Mouse (Mus musculus): ENCODE results near the gene Rasl12. TPM values are rescaled to one million over a fixed set of nuclear protein-coding genes. Genes with fewer than 3 reads are reported as not detected.
A peak's percentile ranks its signal among the peaks of the same experiment; 100 is the strongest.

Rasl12 gene
- polyA plus RNA-seq, 1 experiment from 2014 or later: 7.7 TPM

DNA sequence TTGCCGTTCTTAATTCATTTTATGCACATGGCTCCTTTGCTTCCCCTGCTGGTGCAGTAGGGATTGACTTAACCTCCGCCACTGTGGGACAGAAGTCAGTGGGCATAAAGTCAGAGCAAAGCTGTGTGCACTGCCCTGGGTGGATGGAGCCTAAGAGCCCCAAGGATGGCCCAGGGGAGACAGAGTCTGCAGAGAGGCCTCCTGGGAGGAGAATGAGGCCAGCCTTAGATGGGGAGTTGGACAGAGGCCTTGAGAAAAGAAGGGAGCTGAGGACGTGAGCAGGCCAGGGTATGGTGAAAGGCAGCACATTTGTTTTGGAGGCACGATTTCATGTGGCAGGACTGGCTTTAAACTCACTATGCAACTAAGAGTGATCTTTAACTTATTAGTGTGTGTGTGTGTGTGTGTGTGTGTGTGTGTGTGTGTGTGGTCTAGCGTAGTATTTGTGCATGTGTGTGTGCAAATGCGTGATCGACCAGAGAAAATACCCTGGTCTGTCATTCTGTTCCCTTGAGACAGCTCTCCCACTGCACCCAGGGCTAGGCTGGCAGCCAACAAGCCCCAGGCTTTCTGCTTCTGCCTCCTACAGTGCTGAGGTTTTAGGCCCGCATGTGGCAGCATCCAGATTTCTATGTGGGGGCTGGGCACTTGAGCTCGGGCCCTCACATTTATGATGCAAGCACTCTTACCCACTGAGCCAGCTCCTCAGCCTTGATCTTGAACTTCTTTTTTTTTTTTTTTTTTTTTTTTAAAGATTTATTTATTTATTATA lies 23.0 kb upstream of the Rasl12 start:
- no peaks in the 10 kb centered on the region for H3K9me3 ChIP-seq
- H3K9ac ChIP-seq: no peak overlapping the region
- no peak overlapping the region for H3K4me2 ChIP-seq
- WGBS: 76% methylated on average over 9 of the region's 9 CpGs
- no peaks in the 10 kb centered on the region for H3K27me3 ChIP-seq
- peaks cover 53% of the 10 kb centered on the region for H3K36me3 ChIP-seq
- H3K4me1 ChIP-seq (replicated peaks): no peaks in the 10 kb centered on the region
- no peak for ATAC-seq (ENCODE audit: low read depth)
- H3K4me3 ChIP-seq: no peak overlapping the region
- H3K27ac ChIP-seq (replicated peaks): 0 out of 2 replicates have a peak overlapping the region, but pooled peaks have one; percentile 33

DNA sequence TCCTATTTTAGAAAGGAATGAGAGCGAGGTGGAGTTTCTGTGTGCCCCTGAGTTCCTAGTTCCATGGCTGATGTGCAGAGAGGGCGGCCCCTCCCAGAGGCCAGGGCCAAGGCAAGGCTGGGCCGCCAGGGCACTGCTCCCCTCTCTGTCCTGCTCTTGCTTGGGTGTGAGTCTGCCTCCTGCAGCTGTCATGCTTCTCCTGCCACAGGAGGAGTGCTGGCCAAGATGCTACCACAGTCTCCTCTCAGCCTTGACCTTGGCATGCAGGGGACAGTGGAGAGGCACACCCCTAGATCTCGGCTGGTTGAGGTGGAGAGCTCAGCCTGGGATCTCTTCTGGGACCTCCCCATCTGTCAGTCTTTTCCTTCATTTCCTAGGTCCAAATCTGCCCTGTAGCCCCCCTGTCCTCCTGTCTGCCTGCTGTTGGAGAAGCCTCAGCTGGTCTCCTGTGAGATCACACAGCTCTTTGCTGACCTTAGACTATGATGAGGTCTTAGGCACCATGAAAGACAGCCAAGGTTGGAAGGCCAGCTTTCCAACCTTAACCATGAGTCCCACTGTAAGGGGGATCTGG lies 17.2 kb upstream of the Rasl12 start:
- no peaks in the 10 kb centered on the region for H3K9me3 ChIP-seq
- no peaks in the 10 kb centered on the region for H3K27me3 ChIP-seq
- H3K36me3 ChIP-seq: peaks cover 25% of the 10 kb centered on the region
- no peak overlapping the region for H3K4me2 ChIP-seq
- no peak overlapping the region for H3K4me3 ChIP-seq
- H3K9ac ChIP-seq: no peak overlapping the region
- H3K27ac ChIP-seq (replicated peaks): no peak overlapping the region
- 88% methylated on average over 4 of the region's 4 CpGs for WGBS
- no peak for ATAC-seq (ENCODE audit: low read depth)
- no peaks in the 10 kb centered on the region for H3K4me1 ChIP-seq (replicated peaks)

DNA sequence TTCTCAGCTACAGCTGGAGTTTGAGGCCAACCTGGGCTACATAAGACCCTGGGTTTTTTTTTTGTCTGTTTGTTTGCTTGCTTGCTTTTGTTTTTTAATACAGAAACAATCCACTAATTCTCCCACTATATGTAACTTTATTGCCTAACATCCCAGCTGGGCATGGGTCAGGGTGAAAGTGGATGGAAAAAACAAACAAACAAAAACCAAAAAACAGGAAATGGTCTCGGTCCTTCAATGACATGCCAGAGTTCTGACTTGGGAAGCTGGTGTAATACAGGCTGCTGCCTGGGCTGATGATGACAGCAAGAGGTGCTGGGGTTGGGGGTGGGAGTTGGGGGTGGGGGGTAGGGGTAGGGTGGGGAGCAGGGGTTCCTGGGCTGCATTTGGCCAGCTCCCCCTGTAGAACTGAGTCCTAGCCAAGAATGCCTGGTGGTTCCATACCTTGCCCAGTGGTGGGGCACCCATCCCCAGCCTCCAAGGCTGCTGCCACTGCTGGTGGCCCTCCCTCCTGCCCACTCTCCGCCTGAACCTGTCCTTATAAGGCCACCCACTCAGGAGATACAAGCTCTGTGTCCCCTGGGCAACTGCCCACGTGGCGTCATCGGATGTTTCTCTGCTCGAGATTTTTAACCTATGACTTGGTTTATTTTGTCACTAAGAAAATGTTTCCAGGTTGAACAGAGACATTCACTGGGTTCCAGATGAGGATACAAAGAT lies 16.1 kb upstream of the Rasl12 start:
- no peak overlapping the region for H3K27ac ChIP-seq (replicated peaks)
- H3K4me2 ChIP-seq: no peak overlapping the region
- H3K9me3 ChIP-seq: no peaks in the 10 kb centered on the region
- no peak overlapping the region for H3K9ac ChIP-seq
- 80% methylated on average over 6 of the region's 6 CpGs for WGBS
- no peaks in the 10 kb centered on the region for H3K27me3 ChIP-seq
- H3K36me3 ChIP-seq: peaks cover 14% of the 10 kb centered on the region
- no peak overlapping the region for H3K4me3 ChIP-seq
- peaks cover 7% of the 10 kb centered on the region for H3K4me1 ChIP-seq (replicated peaks)
- no peak for ATAC-seq (ENCODE audit: low read depth)

GRCm38 (mm10) chr9:65382751-65383097 lies 15.6 kb upstream of the Rasl12 start:
- Histone ChIP-seq H3K4me3 (no peak overlapping the region), H3K27ac (replicated peaks) (no peak overlapping the region), H3K4me1 (replicated peaks) (peaks cover 7% of the 10 kb centered on the region), H3K27me3 (no peaks in the 10 kb centered on the region), H3K9me3 (no peaks in the 10 kb centered on the region), H3K4me2 (no peak overlapping the region), H3K9ac (no peak overlapping the region), H3K36me3 (peaks cover 9% of the 10 kb centered on the region; the same call in 1 of the 2 replicates)
- WGBS: 66% methylated on average over 3 of the region's 3 CpGs
- no peak for ATAC-seq (ENCODE audit: low read depth)

GRCm38 (mm10) chr9:65384276-65384675 lies 14.0 kb upstream of the Rasl12 start:
- ATAC-seq (ENCODE audit: low read depth): no peak
- Histone ChIP-seq H3K36me3 (peaks cover 5% of the 10 kb centered on the region; the same call in 1 of the 2 replicates), H3K9ac (no peak overlapping the region), H3K27me3 (peaks cover 12% of the 10 kb centered on the region), H3K27ac (replicated peaks) (no peak overlapping the region), H3K9me3 (no peaks in the 10 kb centered on the region), H3K4me1 (replicated peaks) (peaks cover 7% of the 10 kb centered on the region), H3K4me3 (no peak overlapping the region), H3K4me2 (no peak overlapping the region)
- 51% methylated on average over 3 of the region's 3 CpGs for WGBS

DNA sequence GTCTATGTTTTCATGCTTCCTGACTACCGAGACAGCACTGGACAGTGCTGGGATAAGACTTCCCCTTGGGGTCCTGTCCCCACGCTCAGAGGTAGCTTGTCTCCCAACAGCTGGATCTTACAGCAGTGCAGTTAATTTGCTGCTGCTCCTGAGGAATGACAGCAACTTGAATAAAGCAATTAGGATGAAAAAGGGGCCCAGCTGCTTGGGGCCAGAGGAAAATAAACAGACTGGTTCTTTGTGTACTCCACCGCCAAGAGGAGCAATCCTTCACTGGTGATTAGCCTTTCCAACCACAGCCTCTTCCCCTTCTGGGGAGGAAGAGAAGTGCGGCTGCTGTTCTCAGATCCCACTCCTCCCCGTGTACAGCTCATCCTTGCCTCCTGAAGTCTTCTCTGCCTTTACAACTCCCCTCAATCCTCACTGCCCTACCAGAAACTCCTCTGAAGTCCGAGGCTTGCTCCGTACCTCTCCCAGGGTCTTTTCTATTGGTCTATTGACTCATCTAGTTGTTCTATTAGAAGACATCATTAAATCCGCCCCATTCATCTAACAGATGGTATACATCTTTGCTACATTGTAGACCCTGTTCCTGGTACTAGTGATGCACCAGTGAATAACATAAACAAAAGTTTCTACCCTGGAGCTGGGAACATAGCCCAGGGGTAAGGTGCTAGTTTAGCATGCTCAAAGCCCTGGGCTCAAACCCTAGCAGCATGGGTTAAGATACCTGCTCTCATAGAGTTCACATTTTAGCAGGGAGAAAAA lies 11.7 kb upstream of the Rasl12 start:
- Histone ChIP-seq H3K9me3 (no peaks in the 10 kb centered on the region), H3K27me3 (peaks cover 35% of the 10 kb centered on the region), H3K27ac (replicated peaks) (no peak overlapping the region), H3K4me2 (no peak overlapping the region), H3K4me1 (replicated peaks) (peaks cover 13% of the 10 kb centered on the region), H3K4me3 (no peak overlapping the region), H3K36me3 (no peaks in the 10 kb centered on the region), H3K9ac (no peak overlapping the region)
- ATAC-seq (ENCODE audit: low read depth): no peak
- WGBS: 11% methylated on average over 8 of the region's 8 CpGs

DNA sequence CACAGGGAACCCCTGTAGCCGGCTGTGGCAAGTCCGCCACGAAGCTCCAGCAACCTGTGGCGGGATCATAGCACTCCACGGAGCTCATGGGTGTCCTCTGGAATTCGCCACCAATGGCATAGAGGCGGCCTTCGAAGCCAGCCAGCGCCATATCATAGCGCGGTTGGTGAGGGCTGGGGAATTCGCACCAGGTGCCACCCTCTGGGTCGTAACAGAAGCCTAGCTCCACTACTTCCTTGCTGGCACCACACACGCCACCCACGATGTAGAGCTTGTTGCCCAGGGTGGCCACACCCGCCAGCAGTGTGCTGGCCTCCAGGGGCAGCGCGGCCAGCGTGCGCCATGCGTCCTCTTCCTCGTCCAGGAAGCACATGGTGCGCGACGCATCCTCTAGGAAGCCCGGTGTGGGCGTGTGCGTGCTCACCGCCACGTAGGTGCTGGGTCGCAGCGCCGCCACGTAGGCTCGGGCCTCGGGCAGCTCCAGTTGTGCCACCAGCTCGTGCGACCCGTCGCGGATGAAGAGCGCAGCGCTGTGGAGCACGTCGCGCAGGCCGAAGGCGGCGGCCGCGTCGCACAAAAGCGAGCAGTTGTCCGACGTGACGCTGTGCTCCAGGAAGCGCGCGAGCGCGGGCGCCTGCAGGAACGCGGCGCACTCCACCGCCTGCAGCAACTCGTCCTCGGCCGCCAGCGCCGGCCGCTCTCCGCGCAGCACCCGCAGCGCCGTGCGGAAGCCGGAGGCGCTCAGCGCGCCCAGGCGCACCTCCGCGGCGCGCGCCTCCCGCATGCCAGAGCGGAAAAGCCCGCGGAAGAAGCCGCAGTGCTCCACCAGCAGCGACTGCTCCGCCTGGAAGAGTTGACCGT lies 7.3 kb upstream of the Rasl12 start:
- WGBS: 17% methylated on average over 96 of the region's 96 CpGs
- Histone ChIP-seq H3K36me3 (no peaks in the 10 kb centered on the region), H3K9ac (peak overlapping the region; percentile 45), H3K27ac (replicated peaks) (no peak overlapping the region), H3K9me3 (no peaks in the 10 kb centered on the region), H3K27me3 (peaks cover 56% of the 10 kb centered on the region), H3K4me2 (peak overlapping the region; percentile 58), H3K4me1 (replicated peaks) (peaks cover 14% of the 10 kb centered on the region), H3K4me3 (peak overlapping the region; percentile 41)
- ATAC-seq (ENCODE audit: low read depth): peak; percentile 64; the same call in 1 of the 2 replicates

- Histone ChIP-seq H3K4me3 (peak within 1 kb of the TSS; percentile 41), H3K4me2 (peak within 1 kb of the TSS; percentile 58), H3K36me3 (no peaks in the 10 kb centered on the region), H3K9ac (peak within 1 kb of the TSS; percentile 45), H3K27ac (replicated peaks) (no peak within 1 kb of the TSS), H3K27me3 (peaks cover 56% of the 10 kb centered on the region), H3K9me3 (no peaks in the 10 kb centered on the region), H3K4me1 (replicated peaks) (peaks cover 10% of the 10 kb centered on the region)
- WGBS: 39% methylated on average over 8 of the region's 8 CpGs
- no peak for ATAC-seq (ENCODE audit: low read depth)
These were observed 6.7 kb upstream of the Rasl12 start, which contains the start of gene Kbtbd13 for GRCm38 (mm10) chr9:65391613-65391964. Gene Kbtbd13 (minus strand): TSS chr9:65391652.

DNA sequence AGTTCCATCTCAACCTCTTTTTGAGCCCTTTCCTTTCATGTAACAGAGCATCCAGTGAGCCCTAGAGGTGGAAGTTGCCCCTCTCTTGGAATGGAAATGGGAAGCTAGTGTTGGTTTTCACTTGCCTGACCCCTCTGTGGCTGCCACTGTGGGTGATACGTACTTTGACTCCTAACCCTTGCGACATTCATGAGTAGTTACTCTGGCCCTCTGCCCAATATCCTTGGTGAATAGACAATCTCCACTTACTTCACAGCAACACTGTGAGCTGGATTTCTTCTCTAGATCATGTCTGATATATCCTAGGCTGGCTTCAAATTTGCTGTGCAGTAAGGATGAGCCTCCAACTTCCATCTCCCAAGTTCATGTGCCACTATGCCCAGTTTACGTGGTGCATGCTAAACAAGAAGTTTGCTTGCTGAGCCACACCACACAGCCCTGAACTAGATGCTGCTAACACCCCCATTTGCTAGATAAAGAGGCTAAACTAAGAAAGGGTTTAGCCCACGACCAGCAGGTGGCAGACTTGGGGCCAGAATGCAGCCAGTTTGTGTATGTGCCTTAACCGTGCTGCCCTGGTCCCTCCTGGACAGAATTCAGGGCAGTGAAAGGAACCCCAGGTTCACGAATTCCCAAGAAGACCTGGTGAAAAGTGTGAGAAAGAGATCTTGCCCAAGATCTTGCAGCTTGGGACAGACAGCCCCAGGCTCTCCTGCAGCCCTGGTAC lies 5.5 kb upstream of the Rasl12 start:
- H3K27me3 ChIP-seq: peaks cover 56% of the 10 kb centered on the region
- no peak overlapping the region for H3K9ac ChIP-seq
- H3K4me2 ChIP-seq: no peak overlapping the region
- no peaks in the 10 kb centered on the region for H3K36me3 ChIP-seq
- ATAC-seq (ENCODE audit: low read depth): no peak
- 30% methylated on average over 6 of the region's 6 CpGs for WGBS
- peaks cover 7% of the 10 kb centered on the region for H3K4me1 ChIP-seq (replicated peaks)
- H3K27ac ChIP-seq (replicated peaks): no peak overlapping the region
- no peaks in the 10 kb centered on the region for H3K9me3 ChIP-seq
- no peak overlapping the region for H3K4me3 ChIP-seq

GRCm38 (mm10) chr9:65393606-65394005 lies 4.7 kb upstream of the Rasl12 start:
- Histone ChIP-seq H3K4me1 (replicated peaks) (peaks cover 15% of the 10 kb centered on the region), H3K27ac (replicated peaks) (no peak overlapping the region), H3K9ac (no peak overlapping the region), H3K4me2 (no peak overlapping the region), H3K36me3 (no peaks in the 10 kb centered on the region), H3K4me3 (no peak overlapping the region), H3K27me3 (peaks cover 51% of the 10 kb centered on the region), H3K9me3 (no peaks in the 10 kb centered on the region)
- no peak for ATAC-seq (ENCODE audit: low read depth)
- WGBS: 47% methylated on average over 2 of the region's 2 CpGs

DNA sequence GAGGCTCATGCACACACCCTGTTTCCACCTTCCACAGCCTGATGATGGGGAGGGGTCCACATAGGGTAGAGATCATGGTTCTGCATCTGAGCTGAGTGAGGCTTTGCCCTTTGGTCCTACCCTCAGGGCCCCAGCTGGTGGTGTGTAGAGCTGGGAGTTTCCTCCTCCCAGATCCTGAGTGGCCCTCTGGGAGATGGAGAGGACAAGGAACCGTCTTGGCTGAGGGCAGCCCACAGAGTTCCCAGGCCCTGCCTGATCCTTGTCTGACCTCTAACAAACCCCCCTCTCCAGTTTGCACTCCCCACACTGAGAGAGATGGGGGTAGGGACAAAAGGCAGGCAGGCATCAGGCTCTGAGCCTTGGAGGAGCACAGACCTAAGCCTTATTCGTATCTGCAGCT lies 3.9 kb upstream of the Rasl12 start:
- peaks cover 43% of the 10 kb centered on the region for H3K27me3 ChIP-seq
- H3K4me3 ChIP-seq: no peak overlapping the region
- H3K4me1 ChIP-seq (replicated peaks): peaks cover 19% of the 10 kb centered on the region
- no peaks in the 10 kb centered on the region for H3K9me3 ChIP-seq
- H3K36me3 ChIP-seq: no peaks in the 10 kb centered on the region
- ATAC-seq (ENCODE audit: low read depth): no peak
- H3K9ac ChIP-seq: no peak overlapping the region
- 73% methylated on average over 2 of the region's 2 CpGs for WGBS
- H3K27ac ChIP-seq (replicated peaks): no peak overlapping the region
- no peak overlapping the region for H3K4me2 ChIP-seq

All from neural tube, embryonic 13.5 days (tissue).